Mouse (Mus musculus) embryonic facial prominence, embryonic 10.5 days (tissue): Measurements from ENCODE around the gene 9230110F15Rik. TPM values are rescaled to one million over a fixed set of nuclear protein-coding genes. Genes with fewer than 3 reads are reported as not detected.
"Not testable (repeated sequence)": the region's sequence is repeated elsewhere in the genome, so short reads cannot be mapped to it uniquely, and the experiment has no call there.

ENCODE experiments used
- DNase-seq: peaks from one replicate; pipeline ENCODE4 v3.0.0-alpha.2; 2017; ENCODE audit warnings: low spot score
- H3K27ac ChIP-seq: fragments of 300-500 bp; sonication (generic); replicated peaks from 2 replicates; pipeline ENCODE4 v1.5.1; 2016; ENCODE audit warnings: mild to moderate bottlenecking
- H3K27me3 ChIP-seq: fragments of 300-500 bp; sonication (generic); replicated peaks from 2 replicates; pipeline ENCODE4 v1.6.1; 2016; ENCODE audit warnings: low read depth, mild to moderate bottlenecking; ENCODE audit not compliant: poor library complexity, severe bottlenecking
- H3K36me3 ChIP-seq: fragments of 300-500 bp; sonication (generic); replicated peaks from 2 replicates; pipeline ENCODE4 v1.6.1; 2016; ENCODE audit warnings: mild to moderate bottlenecking, moderate library complexity
- H3K4me1 ChIP-seq: fragments of 300-500 bp; sonication (generic); 2 replicates; pipeline ENCODE4 v1.6.1; 2016
- H3K4me3 ChIP-seq: fragments of 300-500 bp; sonication (generic); 2 replicates; pipeline ENCODE4 v1.5.1; 2016; ENCODE audit warnings: mild to moderate bottlenecking, moderate library complexity
- H3K9me3 ChIP-seq: fragments of 300-500 bp; sonication (generic); 2 replicates; pipeline ENCODE4 v1.6.1; 2016; ENCODE audit warnings: mild to moderate bottlenecking
- WGBS: fragments of 180-500 bp; shearing (Covaris S2); methylation state at CpG from one replicate; pipeline ENCODE4 v1.1.7; 2016; 5-methylcytosine and 5-hydroxymethylcytosine counted together
- polyA plus RNA-seq: library from polyadenylated mRNA; unstranded; fragments of >200 nt; fragmentation: Nextera tagmentation; extraction: Ambion mirVana; gene quantifications from 2 replicates; pipeline ENCODE4 v1.2.1, GENCODE M21; 2016

Gene 9230110F15Rik
- not detected in 2 replicates for polyA plus RNA-seq

DNA sequence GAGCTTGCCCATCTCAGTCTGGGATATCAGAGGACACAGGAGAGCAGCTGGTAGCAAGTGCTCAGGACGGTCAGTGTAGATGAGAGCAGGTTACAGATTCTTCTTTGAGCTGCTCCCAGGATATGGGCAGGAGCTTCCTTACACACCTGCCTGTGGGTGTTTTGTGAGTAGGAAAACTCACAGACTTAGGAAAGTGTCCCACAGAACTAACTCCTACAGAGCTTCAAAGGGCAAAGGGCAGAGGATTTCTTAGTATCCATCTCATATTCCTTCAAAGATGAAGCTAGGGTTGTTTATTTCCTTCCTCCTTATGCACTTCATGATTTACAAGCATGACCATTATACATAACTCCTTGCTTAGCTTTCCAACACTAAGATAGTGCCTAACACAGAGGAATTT, at the start of gene 9230110F15Rik:
9230110F15Rik (minus strand) TSS at position 101 of the 400 bp plus-strand sequence.
- no peaks in the 10 kb centered on the region for H3K9me3 ChIP-seq
- no peak within 1 kb of the TSS for H3K4me3 ChIP-seq
- H3K4me1 ChIP-seq: no peaks in the 10 kb centered on the region
- no peaks in the 10 kb centered on the region for H3K36me3 ChIP-seq
- H3K27me3 ChIP-seq: no peaks in the 10 kb centered on the region
- H3K27ac ChIP-seq: no peak within 1 kb of the TSS
- 84% methylated on average over 1 of the region's 1 CpGs for WGBS
- DNase-seq: no peak

DNA sequence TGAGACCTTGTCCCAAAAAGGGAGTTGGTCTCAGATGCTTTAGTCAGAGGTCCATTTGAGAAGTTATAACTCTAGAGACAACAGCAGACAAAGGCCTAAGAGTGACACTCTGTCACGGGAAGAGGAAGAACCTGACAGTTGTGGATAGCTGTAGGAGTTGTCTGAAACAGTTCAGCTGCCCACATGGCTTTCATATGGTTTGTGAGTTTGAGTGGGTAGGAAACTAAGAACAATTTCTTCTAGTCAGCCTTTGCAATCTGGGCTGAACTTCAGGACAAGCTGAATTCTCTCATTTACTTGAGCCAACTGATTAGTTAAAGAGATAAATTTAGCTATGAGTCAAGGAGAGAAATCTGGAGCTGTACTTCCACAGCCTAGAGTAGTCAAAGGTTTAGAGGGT, 49.2 kb upstream of the 9230110F15Rik start:
- not testable (repeated sequence) for H3K4me3 ChIP-seq, H3K9me3 ChIP-seq, H3K4me1 ChIP-seq, DNase-seq, H3K27ac ChIP-seq, H3K27me3 ChIP-seq, H3K36me3 ChIP-seq
- 62% methylated on average over 1 of the region's 1 CpGs for WGBS

DNA sequence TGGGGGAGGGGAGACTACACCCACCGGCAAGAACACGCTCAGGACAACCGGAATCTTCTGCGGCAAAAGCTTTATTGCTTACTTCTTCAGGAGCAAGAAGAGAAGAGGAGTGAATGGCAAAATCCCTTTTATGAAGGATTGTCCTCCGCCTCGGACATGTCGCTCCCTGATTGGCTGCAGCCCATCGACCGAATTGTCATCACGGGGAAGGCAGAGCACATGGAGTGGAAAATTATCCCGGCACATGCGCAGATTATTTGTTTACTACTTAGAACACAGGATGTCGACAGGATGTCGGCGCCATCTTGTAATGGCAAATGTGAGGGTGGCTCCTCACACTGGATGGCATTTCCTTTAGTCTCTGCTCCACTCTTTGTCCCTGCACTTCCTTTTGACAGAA, 26.1 kb downstream of the 9230110F15Rik start:
- not testable (repeated sequence) for H3K4me1 ChIP-seq, H3K27me3 ChIP-seq, H3K27ac ChIP-seq, DNase-seq, H3K4me3 ChIP-seq, H3K36me3 ChIP-seq
- 96% methylated on average over 15 of the region's 15 CpGs for WGBS
- H3K9me3 ChIP-seq: peaks cover 26% of the 10 kb centered on the region

DNA sequence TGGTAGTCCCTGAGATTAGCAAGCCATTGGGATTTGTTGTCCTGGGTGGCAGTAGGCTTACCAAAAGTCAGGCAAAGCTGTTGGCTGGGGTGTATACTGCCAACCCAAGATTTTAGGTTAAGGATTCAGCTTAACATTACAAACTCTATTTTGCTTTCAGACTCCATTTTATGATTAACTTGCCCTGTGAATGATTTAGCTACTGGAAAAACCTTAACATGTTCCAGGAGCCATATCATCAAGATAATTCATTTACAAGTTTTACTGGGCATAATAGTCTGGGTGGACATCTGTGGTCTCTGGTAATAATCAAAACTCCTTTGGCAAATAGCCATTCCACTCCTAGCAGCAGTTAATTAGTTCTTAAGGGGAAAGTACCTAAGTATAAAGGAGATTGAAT, 45.8 kb downstream of the 9230110F15Rik start:
- H3K36me3 ChIP-seq: no peaks in the 10 kb centered on the region
- no peak for DNase-seq
- no peak overlapping the region for H3K4me3 ChIP-seq
- no peaks in the 10 kb centered on the region for H3K4me1 ChIP-seq
- peaks cover 49% of the 10 kb centered on the region; the same call in 1 of the 2 replicates for H3K9me3 ChIP-seq
- H3K27me3 ChIP-seq: no peaks in the 10 kb centered on the region
- H3K27ac ChIP-seq: no peak overlapping the region

DNA sequence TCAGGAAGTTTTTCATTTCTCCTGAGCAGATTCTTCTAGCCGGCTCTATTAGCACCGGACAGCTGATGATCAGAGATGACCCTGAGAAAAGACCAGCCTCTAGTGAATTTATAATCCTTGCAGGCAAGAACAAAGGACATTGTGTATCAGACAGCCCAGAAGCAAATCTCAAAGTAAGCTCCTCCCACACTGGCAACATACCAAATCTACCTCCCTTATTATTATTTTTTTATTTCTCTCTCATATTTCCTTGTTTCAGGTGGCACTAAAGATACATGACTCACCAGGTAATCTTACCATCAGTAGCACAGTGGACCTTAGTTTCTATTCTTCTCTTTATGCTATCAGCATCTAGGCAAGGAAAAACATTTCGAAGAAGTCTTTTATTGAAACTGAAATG, 53.9 kb downstream of the 9230110F15Rik start, which contains the start of the genes Gm27235 and D730048I06Rik:
Gm27235 (minus strand) TSS at position 101 of the 400 bp plus-strand sequence.
D730048I06Rik (minus strand) TSS at position 112 of the 400 bp plus-strand sequence.
- H3K36me3 ChIP-seq: no peaks in the 10 kb centered on the region
- H3K27ac ChIP-seq: no peak within 1 kb of the TSS
- no peak for DNase-seq
- no peaks in the 10 kb centered on the region for H3K4me1 ChIP-seq
- peaks cover 43% of the 10 kb centered on the region for H3K9me3 ChIP-seq
- H3K27me3 ChIP-seq: no peaks in the 10 kb centered on the region
- no peak within 1 kb of the TSS for H3K4me3 ChIP-seq
- WGBS: 89% methylated on average over 3 of the region's 3 CpGs

Other genes with a start within 250 kb of the 9230110F15Rik start
- gene Pate4, start 232.2 kb downstream of the 9230110F15Rik start, polyA plus RNA-seq: not detected in 2 replicates
- not detected in 2 replicates for gene Pate3, start 195.9 kb downstream of the 9230110F15Rik start, polyA plus RNA-seq
- 0.16 TPM in 1 of 2 replicates, not detected in the other for gene Pate1, start 156.8 kb downstream of the 9230110F15Rik start, polyA plus RNA-seq
- not detected in 2 replicates for gene Gm17677, start 103.1 kb downstream of the 9230110F15Rik start, polyA plus RNA-seq
- gene Gm17727, start 66.0 kb downstream of the 9230110F15Rik start, polyA plus RNA-seq: not detected in 2 replicates
- gene Gm27235, start 54.0 kb downstream of the 9230110F15Rik start, polyA plus RNA-seq: not detected in 2 replicates
- gene D730048I06Rik, start 54.0 kb downstream of the 9230110F15Rik start, polyA plus RNA-seq: not detected in 2 replicates
- not detected in 2 replicates for gene 9230113P08Rik, start 64.3 kb upstream of the 9230110F15Rik start, polyA plus RNA-seq